Mouse (Mus musculus) spleen, adult 2 months (tissue): ENCODE measurements around the gene Atp6v0b.

Source experiments
- CTCF ChIP-seq: fragments of 200-500 bp; IDR thresholded peaks from 2 replicates; pipeline ENCODE4 v1.5.1; 2011; ENCODE audit warnings: mild to moderate bottlenecking, inconsistent platforms; ENCODE audit not compliant: insufficient read depth, insufficient read length, insufficient replicate concordance; ENCODE audit errors: extremely low read depth
- POLR2A ChIP-seq: fragments of 200-500 bp; IDR thresholded peaks from 2 replicates; pipeline ENCODE4 v1.6.1; 2011; ENCODE audit warnings: low read depth, low read length, inconsistent platforms

- no peak for TF ChIP-seq CTCF
- no peak for TF ChIP-seq POLR2A
Measured at GRCm38 (mm10) chr4:117934081-117934480, 46.9 kb upstream of the Atp6v0b start.
